Mouse (Mus musculus) cerebellum, adult 2 months (tissue): ENCODE data around the gene Akap9.
"Not testable (repeated sequence)": the region's sequence is repeated elsewhere in the genome, so short reads cannot be mapped to it uniquely, and the experiment has no call there.

ENCODE experiments used
- CTCF ChIP-seq: fragments of 200-500 bp; IDR thresholded peaks from 2 replicates; pipeline ENCODE4 v1.5.1; 2011; ENCODE audit warnings: low read depth, mild to moderate bottlenecking, control low read depth, low read length, moderate library complexity, borderline replicate concordance; ENCODE audit not compliant: insufficient read depth
- POLR2A ChIP-seq: fragments of 200-500 bp; IDR thresholded peaks from 2 replicates; pipeline ENCODE4 v1.6.1; 2011; ENCODE audit warnings: low read length, control low read depth, borderline replicate concordance; ENCODE audit not compliant: insufficient read depth

GRCm38 (mm10) chr5:4107056-4107455 is 179.2 kb downstream of the Akap9 start:
- not testable (repeated sequence) for TF ChIP-seq CTCF, POLR2A
